Mouse (Mus musculus): ENCODE measurements at regions not wholly inside any gene's neighbourhood (a gene's known extent, or its start where the extent isn't known, plus 50 kb on each side); places are given as distances from the start of the nearest gene placed in this dataset.

GRCm38 (mm10) chr6:101047195-101047594, 213.8 kb downstream of the Ppp4r2 start:
- in situ Hi-C loops (cut with MboI, MseI), result no loop called here

DNA sequence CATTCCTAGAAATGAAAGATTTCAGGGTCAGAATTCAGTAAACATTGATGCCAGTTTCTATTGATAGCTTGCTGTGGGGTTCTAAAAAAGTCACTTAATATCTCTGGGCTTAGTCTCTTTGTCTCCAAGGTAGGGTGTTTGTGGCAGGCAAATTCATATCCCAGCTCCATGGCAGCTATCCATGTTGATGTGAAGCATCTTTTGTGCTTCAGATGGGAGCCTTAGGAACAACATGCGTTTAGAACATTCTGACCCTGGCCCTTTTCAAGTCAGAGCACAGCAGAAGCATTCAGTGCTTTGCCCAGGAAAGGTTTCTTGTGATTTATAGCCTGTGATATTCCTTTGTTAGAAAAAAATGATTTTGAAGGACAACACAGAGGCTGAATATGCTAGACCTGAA, 215.0 kb downstream of the Ppp4r2 start:
- in situ Hi-C loops (cut with MboI, MseI), result no loop called here

DNA sequence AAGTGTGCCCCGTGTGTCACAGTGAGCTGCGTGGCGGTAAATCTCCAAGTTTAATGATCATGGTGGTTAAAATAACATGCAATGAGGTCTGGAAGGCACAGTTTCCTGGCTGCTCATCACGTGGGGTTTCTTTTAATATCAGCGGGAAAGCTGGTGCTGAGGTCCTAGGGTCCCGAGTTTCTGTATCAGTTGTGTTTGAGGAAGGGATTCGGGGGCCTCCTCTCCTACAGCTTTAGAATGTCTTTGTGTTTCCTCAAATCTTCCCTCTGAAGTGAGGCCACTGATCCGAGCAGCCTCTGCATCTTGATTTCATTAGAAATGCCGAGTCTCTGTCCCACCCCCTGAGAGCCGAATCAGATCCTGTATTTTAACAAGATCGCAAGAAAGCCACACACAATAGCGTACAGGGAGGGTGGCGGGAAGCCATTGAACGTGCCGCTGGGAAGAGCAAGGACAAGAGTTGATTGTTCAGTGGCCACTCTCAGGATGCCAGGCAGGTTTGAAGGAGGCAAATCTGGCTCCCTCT, 215.5 kb downstream of the Ppp4r2 start:
- in situ Hi-C loops (cut with MboI, MseI), result no loop called here

- in situ Hi-C loops (cut with MboI, MseI), result loop anchor here in 1 of 2 experiments (10.0 kb wide), 1 partner anchor 1130 kb away; no protein-coding TSS in a partner anchor
Observed at GRCm38 (mm10) chr6:101054880-101055279, 221.5 kb downstream of the Ppp4r2 start.

DNA sequence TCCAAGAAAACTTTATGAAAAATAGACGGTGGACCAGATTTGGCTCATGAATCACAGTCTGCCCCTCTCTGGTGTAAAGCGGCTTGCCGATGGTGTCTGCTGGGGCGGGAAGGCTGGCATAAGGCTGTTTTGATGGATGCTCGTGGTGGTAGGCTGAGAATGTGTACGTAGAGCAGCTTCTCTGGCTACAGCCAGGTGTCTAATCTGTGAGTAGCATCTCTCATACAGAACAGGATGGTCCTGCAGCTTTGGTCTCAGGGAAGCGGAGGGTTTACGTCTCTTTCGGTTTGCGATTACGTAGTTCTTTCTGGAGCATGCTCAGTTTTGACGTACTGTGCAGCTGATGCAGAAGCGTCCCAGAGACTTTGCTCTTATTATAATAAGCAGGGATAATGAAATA, 222.9 kb downstream of the Ppp4r2 start:
- in situ Hi-C loops (cut with MboI, MseI), result loop anchor here in 1 of 2 experiments (10.0 kb wide), 1 partner anchor 1128 kb away; no protein-coding TSS in a partner anchor

- in situ Hi-C loops (cut with MboI, MseI), result loop anchor here in 1 of 2 experiments (10.0 kb wide), 1 partner anchor 1126 kb away; no protein-coding TSS in a partner anchor
Observed at GRCm38 (mm10) chr6:101059058-101059457, 225.6 kb downstream of the Ppp4r2 start.

DNA sequence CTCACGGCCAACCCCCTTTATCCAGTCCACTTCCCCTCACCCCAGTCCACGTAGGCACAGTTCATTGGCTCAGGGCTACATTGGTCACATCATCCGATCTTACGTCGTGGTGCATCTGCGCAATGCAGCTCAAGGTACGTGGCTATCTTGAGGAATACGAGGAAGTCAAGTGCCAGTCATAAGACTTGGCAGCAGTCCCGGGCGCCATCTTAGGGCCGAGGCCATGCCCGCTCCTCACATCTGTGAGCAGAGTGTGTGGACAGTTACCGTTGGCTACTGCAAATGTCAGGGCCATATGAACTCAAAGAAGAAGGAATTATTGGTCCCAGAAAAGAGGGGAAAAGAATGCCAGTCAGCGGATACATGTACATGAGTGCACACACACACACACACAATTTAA, 228.8 kb downstream of the Ppp4r2 start:
- in situ Hi-C loops (cut with MboI, MseI), result no loop called here

- in situ Hi-C loops (cut with MboI, MseI), result no loop called here
Observed at GRCm38 (mm10) chr6:101075753-101076516, 242.5 kb downstream of the Ppp4r2 start.

DNA sequence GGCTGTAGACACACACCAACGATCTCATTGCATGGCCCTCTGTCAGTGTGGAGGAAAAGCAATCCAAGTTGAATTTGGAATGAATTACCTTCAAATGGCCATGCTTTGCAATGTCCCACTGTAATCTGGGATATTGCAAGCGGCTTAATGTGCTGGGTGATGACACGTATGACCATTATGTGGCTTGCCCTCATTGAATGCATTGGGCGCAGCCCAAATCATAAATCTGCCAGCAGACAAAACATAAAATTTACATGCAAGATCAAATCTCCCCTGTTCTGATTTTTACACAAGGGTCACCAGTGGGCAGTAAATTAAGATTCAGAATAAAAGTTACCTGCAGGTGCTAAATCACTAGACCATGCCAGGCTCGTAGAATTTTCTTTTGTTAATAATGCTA, 244.9 kb downstream of the Ppp4r2 start:
- in situ Hi-C loops (cut with MboI, MseI), result no loop called here

DNA sequence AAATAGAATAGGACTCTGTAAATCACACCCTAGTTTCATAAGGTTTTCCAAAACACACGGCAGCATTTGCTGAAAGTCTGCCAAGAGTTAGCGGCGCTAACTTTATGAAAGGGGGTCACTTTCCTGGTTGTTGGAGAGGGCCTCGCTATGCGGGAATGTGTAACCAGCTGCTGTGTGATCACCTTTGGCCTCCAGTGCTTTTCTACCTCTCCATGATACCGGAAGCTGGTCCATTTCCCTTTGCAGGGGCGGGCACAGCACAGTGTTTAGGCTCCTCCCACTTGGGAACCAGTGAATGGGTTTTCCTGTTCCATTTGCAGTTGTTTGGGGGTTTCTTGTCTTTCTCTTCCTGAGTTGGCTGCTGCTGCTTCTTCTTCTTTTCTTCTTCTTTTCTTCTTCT, 250.3 kb downstream of the Ppp4r2 start:
- in situ Hi-C loops (cut with MboI, MseI), result no loop called here

DNA sequence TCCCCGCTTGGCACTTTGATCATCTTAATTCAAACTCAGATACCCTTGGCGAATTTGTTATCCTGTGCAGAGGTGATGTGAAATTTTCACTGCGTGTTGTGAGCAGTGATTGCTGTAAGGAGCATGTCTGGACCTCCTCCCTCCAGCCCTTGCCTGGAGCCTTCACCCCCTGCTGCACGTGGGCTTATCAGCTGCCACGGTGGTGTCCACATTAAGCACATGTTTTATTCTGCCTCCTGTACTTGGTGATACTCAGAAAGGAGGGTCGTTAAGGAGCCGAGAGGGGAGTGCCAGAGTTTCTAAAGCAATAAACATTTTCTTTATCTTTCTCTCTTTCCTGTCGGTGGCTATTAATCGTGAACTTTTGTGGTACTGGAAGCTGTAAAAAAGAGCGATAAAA, 258.8 kb downstream of the Ppp4r2 start:
- in situ Hi-C loops (cut with MboI, MseI), result no loop called here
